Mouse (Mus musculus) thymus, postnatal 0 days (tissue): Measurements from ENCODE around the gene Slc28a2. TPM values are rescaled to one million over a fixed set of nuclear protein-coding genes. Genes with fewer than 3 reads are reported as not detected.
A peak's percentile ranks its signal among the peaks of the same experiment; 100 is the strongest.
"Not testable (repeated sequence)": the region's sequence is repeated elsewhere in the genome, so short reads cannot be mapped to it uniquely, and the experiment has no call there.

ENCODE experiments used
- DNase-seq: peaks from one replicate; pipeline ENCODE4 v3.0.0-alpha.2; 2015; ENCODE audit warnings: low spot score
- polyA plus RNA-seq: library from polyadenylated mRNA; unstranded; fragments of >200 nt; fragmentation: Nextera tagmentation; extraction: Ambion mirVana; gene quantifications from 2 replicates; pipeline ENCODE4 v1.2.1, GENCODE M21; 2015

Slc28a2 gene
- polyA plus RNA-seq, 1 experiment from 2014 or later = 29.1 TPM

DNA sequence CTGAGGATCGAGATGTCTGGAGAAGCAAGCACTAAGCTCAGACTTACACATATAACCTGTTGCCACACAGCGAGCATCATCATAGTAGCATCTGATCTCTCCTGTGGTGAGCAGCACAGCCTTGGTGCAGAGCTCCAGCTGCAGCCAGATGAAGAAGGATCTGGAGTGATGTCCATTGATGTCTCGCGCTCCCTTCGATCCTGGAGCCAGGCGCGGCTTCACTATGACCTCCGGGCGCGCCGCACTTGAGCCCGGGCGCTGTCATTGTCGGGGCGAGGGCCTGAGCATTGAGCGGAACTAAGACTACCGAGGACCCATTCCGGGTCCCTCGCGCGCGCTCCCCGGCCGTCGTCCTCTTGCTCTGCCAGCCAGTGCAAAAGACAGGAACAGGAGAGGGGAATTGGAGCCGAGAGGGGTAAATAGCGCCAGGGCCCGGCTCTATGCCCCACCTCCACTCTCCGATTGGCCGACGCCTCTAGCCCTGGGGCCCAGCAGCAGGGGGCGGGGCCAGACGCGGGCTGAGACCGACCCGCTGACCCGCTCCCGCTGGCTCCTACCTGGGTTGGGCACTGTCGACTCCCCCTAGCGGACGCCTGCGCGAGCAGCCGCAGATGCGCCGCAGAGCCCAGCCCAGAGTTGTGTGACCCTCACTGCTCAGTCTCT, 41.2 kb downstream of the Slc28a2 start:
- peak; percentile 88 for DNase-seq

DNA sequence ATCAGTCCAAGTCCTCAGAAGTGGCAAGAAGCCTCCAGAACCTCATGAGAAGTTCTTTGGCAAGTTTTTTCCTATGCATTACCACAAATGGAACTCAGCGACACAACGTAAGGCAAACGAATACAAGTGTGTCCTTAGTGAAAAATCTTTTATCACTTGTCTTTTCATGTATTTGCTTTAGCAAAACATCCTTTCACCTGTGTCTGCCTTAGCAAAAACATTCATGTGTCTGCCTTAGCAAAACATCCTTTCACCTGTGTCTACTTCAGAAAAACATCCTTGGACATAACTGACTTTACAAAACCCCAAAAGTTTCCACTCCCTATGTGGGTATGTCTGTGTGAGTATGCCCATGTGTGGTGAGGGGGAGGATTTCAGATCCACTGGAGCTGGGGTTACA, 42.9 kb downstream of the Slc28a2 start:
- DNase-seq = peak; percentile 77

DNA sequence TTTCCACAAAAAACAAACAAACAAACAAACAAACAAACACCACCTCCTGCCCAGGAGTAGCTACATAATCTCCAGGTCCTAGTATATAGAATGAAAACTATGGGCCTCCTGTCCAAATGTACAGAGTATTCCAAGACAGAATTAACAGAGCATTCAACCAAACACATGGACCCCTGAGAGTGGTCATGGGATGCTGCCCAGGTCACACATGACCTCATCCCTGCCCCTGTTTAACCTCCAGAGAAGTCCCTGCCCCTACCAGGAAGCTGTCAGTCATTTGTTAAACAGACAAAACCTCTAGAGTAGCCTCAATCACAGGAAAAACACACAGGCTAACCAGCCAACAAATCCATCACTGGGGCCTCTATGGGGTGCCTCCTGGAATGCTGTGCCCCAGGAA, 50.3 kb downstream of the Slc28a2 start:
- no peak for DNase-seq

DNA sequence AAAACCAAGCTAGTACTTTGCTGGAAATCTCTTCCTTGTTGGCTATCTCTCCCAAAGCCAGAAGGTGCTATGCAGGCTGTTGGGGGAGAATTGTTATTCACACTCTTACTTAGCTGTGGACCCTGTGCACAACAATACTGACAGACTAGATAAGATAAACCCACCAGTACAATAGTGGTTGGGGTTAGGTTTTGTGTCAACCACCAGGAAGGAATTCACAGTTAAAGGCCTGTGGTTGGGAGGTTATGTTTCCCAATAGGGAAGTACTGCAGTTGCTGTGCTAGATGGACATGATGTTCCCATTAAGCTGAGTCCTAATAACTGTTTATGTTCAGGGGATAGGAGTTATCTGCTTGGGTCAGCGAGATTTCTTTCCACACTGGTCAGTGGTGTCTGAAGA, 57.5 kb downstream of the Slc28a2 start:
- not testable (repeated sequence) for DNase-seq

DNA sequence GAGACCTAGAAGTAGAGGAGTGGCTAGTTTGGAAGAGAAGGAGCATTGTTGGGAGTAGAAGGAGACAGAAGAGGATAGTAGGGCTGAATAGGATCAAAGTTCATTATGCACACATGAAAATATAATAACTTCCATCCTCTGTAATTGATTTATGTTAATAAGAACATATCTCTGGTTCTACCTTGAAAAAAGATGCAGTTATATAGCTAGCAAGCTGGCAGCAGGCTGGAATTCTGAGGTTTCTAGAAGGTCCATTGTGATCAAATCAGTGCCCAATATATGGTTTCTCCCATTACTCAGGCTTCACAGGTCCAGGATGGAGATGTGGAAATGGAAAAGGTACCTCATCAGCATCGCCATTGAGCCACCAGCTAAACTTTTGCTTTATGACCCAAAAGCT, 58.4 kb downstream of the Slc28a2 start, which contains the start of gene Gm14085:
Gene Gm14085 (plus strand): TSS at position 301 of the 400 bp plus-strand sequence.
- no peak for DNase-seq

DNA sequence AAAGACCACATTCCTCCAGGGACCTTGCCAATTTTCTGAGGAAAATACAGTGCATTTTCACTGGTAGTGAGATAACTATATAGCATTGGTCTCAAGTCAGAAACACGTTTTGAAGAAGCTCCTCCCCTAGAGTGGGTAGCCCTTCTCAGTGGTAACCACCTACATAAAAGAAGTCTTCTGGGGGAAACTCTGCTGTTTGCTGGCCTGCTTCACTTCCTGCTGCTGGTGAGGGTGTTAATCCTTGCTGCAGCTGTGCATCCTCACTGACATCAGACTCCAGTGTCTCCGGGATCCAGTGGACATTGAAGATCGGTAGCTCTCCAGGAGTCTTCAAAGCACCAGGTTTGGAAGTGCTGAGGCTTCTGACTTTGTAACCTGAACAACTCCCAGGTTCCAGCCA, 59.4 kb downstream of the Slc28a2 start:
- DNase-seq = peak; percentile 17

DNA sequence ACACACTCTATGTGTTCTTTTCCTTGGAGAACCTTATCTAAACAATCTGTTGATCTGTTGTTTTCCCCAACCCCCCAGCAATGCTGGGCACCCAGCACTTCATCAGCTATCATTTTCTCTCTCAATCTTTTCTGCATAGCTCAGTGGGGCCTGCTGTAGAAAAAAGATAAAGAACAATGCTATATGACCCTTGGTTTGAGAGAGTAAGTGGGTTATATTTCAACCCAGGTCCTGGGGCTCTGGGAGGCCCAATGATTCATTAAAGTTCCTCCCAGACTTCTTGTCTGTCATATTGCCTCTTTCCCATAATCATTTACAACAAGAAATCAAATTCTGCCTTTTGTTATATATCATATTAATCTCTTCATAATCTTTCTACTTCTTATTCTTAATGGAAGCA, 59.8 kb downstream of the Slc28a2 start:
- DNase-seq = not testable (repeated sequence)

DNA sequence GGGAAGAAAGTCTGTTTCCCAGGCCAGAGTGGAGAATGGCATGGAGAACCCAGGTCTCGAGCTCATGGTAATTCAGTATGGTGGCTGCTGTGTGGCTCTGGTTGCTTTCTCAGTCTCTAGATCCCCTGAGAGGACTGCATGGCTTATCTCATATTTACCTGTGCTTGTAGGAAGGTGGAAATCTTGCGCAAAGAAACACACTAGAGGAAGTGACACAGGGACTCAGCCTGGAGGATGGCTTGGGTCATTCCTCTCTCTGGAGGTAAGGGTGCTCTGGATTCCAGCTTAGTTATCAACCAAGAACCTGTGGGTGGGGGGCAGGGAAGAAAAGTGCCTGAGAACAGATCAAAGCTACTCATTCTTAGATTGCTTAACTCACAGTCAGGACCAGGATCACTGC, 60.4 kb downstream of the Slc28a2 start:
- DNase-seq = no peak

Other genes with a start within 250 kb of the Slc28a2 start
- 1.1 and 2.5 TPM in 2 replicates for gene Patl2, start 240.3 kb upstream of the Slc28a2 start, polyA plus RNA-seq
- not detected in 2 replicates for gene Terb2, start 240.2 kb upstream of the Slc28a2 start, polyA plus RNA-seq
- 48.9 and 51.3 TPM in 2 replicates for gene Sord, start 191.7 kb upstream of the Slc28a2 start, polyA plus RNA-seq
- 0.30 and 0.61 TPM in 2 replicates for gene Duox2, start 128.0 kb upstream of the Slc28a2 start, polyA plus RNA-seq
- 0.34 TPM in 1 of 2 replicates, not detected in the other for gene Duoxa2, start 127.6 kb upstream of the Slc28a2 start, polyA plus RNA-seq
- gene Duoxa1, start 112.7 kb upstream of the Slc28a2 start, polyA plus RNA-seq = 2.1 and 2.3 TPM in 2 replicates
- gene Duox1, start 110.8 kb upstream of the Slc28a2 start, polyA plus RNA-seq = 0.08 and 0.16 TPM in 2 replicates
- 3.4 and 3.9 TPM in 2 replicates for gene Shf, start 57.3 kb upstream of the Slc28a2 start, polyA plus RNA-seq
- gene Gm14085, start 58.5 kb downstream of the Slc28a2 start, polyA plus RNA-seq = 5.4 and 8.8 TPM in 2 replicates
- gene Gatm, start 184.8 kb downstream of the Slc28a2 start, polyA plus RNA-seq = 6.3 and 7.4 TPM in 2 replicates
- 25.3 and 27.2 TPM in 2 replicates for gene AA467197, start 210.5 kb downstream of the Slc28a2 start, polyA plus RNA-seq